Mouse (Mus musculus): ENCODE measurements around the gene Gm4565.
"Not testable (repeated sequence)": the region's sequence is repeated elsewhere in the genome, so short reads cannot be mapped to it uniquely, and the experiment has no call there.

Gene Gm4565

DNA sequence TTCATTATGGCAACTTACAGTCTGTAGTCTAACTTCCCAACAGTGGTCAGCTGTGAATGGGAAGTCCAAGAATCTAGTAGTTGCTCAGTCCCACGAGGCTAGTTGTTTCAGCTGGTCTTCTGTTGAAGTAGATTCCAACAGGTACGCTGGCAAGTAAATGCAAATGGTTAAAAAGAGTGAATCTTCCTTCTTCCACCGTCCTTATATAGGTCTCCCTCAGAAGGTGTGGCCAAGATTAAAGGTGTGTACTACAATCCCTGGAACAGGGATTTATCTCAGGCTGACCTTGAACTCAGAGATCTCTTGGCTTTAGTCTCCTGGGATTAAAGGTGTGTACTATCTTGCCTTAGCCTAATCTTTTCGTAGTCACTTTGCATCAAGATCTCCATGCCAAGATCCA, at the start of gene Gm4565:
Gene Gm4565 (minus strand): TSS at position 101 of the 400 bp plus-strand sequence.
- DNase-seq (ENCODE audit: low read depth, low spot score), result not testable (repeated sequence)

DNA sequence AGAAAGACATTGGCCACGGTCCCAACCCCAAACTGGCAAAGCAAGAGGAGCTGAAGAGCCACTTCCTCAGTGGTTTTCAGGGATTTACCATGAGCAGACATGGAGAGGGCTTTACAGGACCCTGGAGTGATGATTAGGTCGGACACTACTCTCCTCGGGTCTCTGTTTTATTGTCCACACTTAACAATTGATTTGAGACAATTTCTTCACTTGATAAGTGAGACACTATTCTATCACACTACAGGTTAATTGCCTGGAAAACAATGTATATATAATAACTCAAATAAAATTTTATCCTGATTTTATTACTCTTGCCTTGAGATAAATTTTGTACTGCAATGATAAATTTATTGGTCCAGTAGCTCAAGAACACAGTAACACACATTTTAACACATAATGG, 22.7 kb downstream of the Gm4565 start, which contains the start of gene Gm4201:
Gene Gm4201 (minus strand): TSS at position 101 of the 400 bp plus-strand sequence.
- not testable (repeated sequence) for DNase-seq (ENCODE audit: low read depth, low spot score)

GRCm38 (mm10) chr7:22534787-22535186, 53.1 kb downstream of the Gm4565 start, which contains the start of gene Gm8677:
TSS of gene Gm8677 (minus strand) at chr7:22534887.
- not testable (repeated sequence) for DNase-seq (ENCODE audit: low read depth, low spot score)

Measured in c-Kit-negative CD71-positive TER-119-positive erythroid progenitor cells, embryonic 14.5 days (primary cell).